Mouse (Mus musculus): ENCODE measurements around the gene Mas1. TPM values are rescaled to one million over a fixed set of nuclear protein-coding genes. Genes with fewer than 3 reads are reported as not detected.

Mas1 gene
- total and polyA plus RNA-seq, 3 experiments: not detected

- no peaks in the 10 kb centered on the region; a peak in 3 of 4 replicates for H3K27me3 ChIP-seq (ENCODE audit: control insufficient read depth in 1 of 2, insufficient read depth in 2 of 2, low read length in 2 of 2)
- TF ChIP-seq HCFC1 (IDR thresholded peaks at IDR 0.05; ENCODE audit: low read depth, low read length) (no peak), MEF2A (IDR thresholded peaks at IDR 0.05; ENCODE audit: extremely low read depth, insufficient replicate concordance, low read depth, low read length, poor library complexity, severe bottlenecking) (no peak), POLR2AphosphoS5 (IDR thresholded peaks at IDR 0.05; ENCODE audit: borderline replicate concordance, low read depth, low read length) (no peak), USF1 (IDR thresholded peaks at IDR 0.05; ENCODE audit: low read depth, low read length) (no peak), ELF1 (IDR thresholded peaks at IDR 0.05; ENCODE audit: low read depth, low read length) (no peak), CTCF (IDR thresholded peaks at IDR 0.05 in 2 of 3, conservative IDR thresholded peaks at IDR 0.05 in 1 of 3; ENCODE audit: control insufficient read depth in 1 of 3, insufficient read depth in 1 of 3, low read depth in 2 of 3, low read length in 3 of 3, poor library complexity in 1 of 3, severe bottlenecking in 1 of 3) (no peak), MAZ (IDR thresholded peaks at IDR 0.05; ENCODE audit: low read depth, low read length) (no peak), JUND (IDR thresholded peaks at IDR 0.05; ENCODE audit: low read depth, low read length) (no peak)
- no peaks in the 10 kb centered on the region for H3K4me1 ChIP-seq (ENCODE audit: control insufficient read depth in 1 of 2, insufficient read depth in 2 of 2, low read length in 2 of 2)
- no peaks in the 10 kb centered on the region for H3K36me3 ChIP-seq (ENCODE audit: control insufficient read depth in 1 of 2, insufficient read depth in 2 of 2, low read length in 2 of 2)
- no peaks in the 10 kb centered on the region for H3K9me3 ChIP-seq (replicated peaks; ENCODE audit: insufficient read depth, low read length)
- H3K4me3 ChIP-seq (ENCODE audit: control insufficient read depth in 1 of 2, insufficient read depth in 1 of 2, low read depth in 2 of 2, low read length in 2 of 2): no peak overlapping the region
- no peaks in the 10 kb centered on the region for H3K79me2 ChIP-seq (ENCODE audit: control insufficient read depth, insufficient read depth, low read length, poor library complexity)
- no peak for DNase-seq (ENCODE audit: low read depth, low spot score)
- no peak overlapping the region for H3K27ac ChIP-seq (ENCODE audit: control insufficient read depth, low read depth, low read length)
- H3K9ac ChIP-seq (ENCODE audit: control insufficient read depth, low read depth, low read length, poor library complexity, severe bottlenecking): no peak overlapping the region
Measured at GRCm38 (mm10) chr17:12832657-12833056, 35.3 kb downstream of the Mas1 start.

GRCm38 (mm10) chr17:12832231-12832630 lies 35.7 kb downstream of the Mas1 start:
- no peak for TF ChIP-seq RAD21 (IDR thresholded peaks at IDR 0.05; ENCODE audit: low read depth, low read length)
- no peak for TF ChIP-seq ZC3H11A (IDR thresholded peaks at IDR 0.05; ENCODE audit: low read depth, low read length)
- no peak for TF ChIP-seq ZMIZ1 (IDR thresholded peaks at IDR 0.05; ENCODE audit: low read depth, low read length)
- no peak for TF ChIP-seq JUND (IDR thresholded peaks at IDR 0.05; ENCODE audit: low read depth, low read length)
- H3K9me3 ChIP-seq (replicated peaks; ENCODE audit: insufficient read depth, low read length): no peaks in the 10 kb centered on the region

GRCm38 (mm10) chr17:12830351-12830750 lies 37.6 kb downstream of the Mas1 start:
- Histone ChIP-seq H3K27me3 (ENCODE audit: control insufficient read depth in 1 of 2, insufficient read depth in 2 of 2, low read length in 2 of 2) (no peaks in the 10 kb centered on the region; a peak in 3 of 4 replicates), H3K36me3 (ENCODE audit: control insufficient read depth in 1 of 2, insufficient read depth in 2 of 2, low read length in 2 of 2) (no peaks in the 10 kb centered on the region), H3K79me2 (ENCODE audit: control insufficient read depth, insufficient read depth, low read length, poor library complexity) (no peaks in the 10 kb centered on the region), H3K4me1 (ENCODE audit: control insufficient read depth in 1 of 2, insufficient read depth in 2 of 2, low read length in 2 of 2) (no peaks in the 10 kb centered on the region), H3K9me3 (replicated peaks; ENCODE audit: insufficient read depth, low read length) (no peaks in the 10 kb centered on the region), H3K27ac (ENCODE audit: control insufficient read depth, low read depth, low read length) (no peak overlapping the region), H3K9ac (ENCODE audit: control insufficient read depth, low read depth, low read length, poor library complexity, severe bottlenecking) (no peak overlapping the region), H3K4me3 (ENCODE audit: control insufficient read depth in 1 of 2, insufficient read depth in 1 of 2, low read depth in 2 of 2, low read length in 2 of 2) (no peak overlapping the region)
- TF ChIP-seq POLR2AphosphoS5 (IDR thresholded peaks at IDR 0.05; ENCODE audit: borderline replicate concordance, low read depth, low read length) (no peak), MAZ (IDR thresholded peaks at IDR 0.05; ENCODE audit: low read depth, low read length) (no peak), TAL1 (IDR thresholded peaks at IDR 0.05; ENCODE audit: low read length) (no peak), HCFC1 (IDR thresholded peaks at IDR 0.05; ENCODE audit: low read depth, low read length) (no peak)
- no peak for DNase-seq (ENCODE audit: low read depth, low spot score)

More at GRCm38 (mm10) chr17:12832231-12832630, 35.7 kb downstream of the Mas1 start:
- Histone ChIP-seq H3K9ac (ENCODE audit: control insufficient read depth, low read depth, low read length, poor library complexity, severe bottlenecking) (no peak overlapping the region), H3K36me3 (ENCODE audit: control insufficient read depth in 1 of 2, insufficient read depth in 2 of 2, low read length in 2 of 2) (no peaks in the 10 kb centered on the region), H3K4me3 (ENCODE audit: control insufficient read depth in 1 of 2, insufficient read depth in 1 of 2, low read depth in 2 of 2, low read length in 2 of 2) (no peak overlapping the region), H3K27me3 (ENCODE audit: control insufficient read depth in 1 of 2, insufficient read depth in 2 of 2, low read length in 2 of 2) (no peaks in the 10 kb centered on the region; a peak in 3 of 4 replicates), H3K79me2 (ENCODE audit: control insufficient read depth, insufficient read depth, low read length, poor library complexity) (no peaks in the 10 kb centered on the region), H3K27ac (ENCODE audit: control insufficient read depth, low read depth, low read length) (no peak overlapping the region), H3K4me1 (ENCODE audit: control insufficient read depth in 1 of 2, insufficient read depth in 2 of 2, low read length in 2 of 2) (no peaks in the 10 kb centered on the region)
- no peak for DNase-seq (ENCODE audit: low read depth, low spot score)
